Mouse (Mus musculus) embryonic facial prominence, embryonic 12.5 days (tissue): Measurements from ENCODE around the gene Gm9774. TPM values are rescaled to one million over a fixed set of nuclear protein-coding genes. Genes with fewer than 3 reads are reported as not detected.

Experiments
- polyA plus RNA-seq: library from polyadenylated mRNA; unstranded; fragments of >200 nt; fragmentation: Nextera tagmentation; extraction: Ambion mirVana; gene quantifications from 2 replicates; pipeline ENCODE4 v1.2.1, GENCODE M21; 2016

Gene Gm9774
- polyA plus RNA-seq, 1 experiment from 2014 or later, result 7.5 TPM

Other genes starting within 250 kb of the Gm9774 start
- gene Sprr2a1, start 213.6 kb downstream of the Gm9774 start, polyA plus RNA-seq, result not detected in 2 replicates
- not detected in 2 replicates for gene Sprr2a2, start 213.5 kb downstream of the Gm9774 start, polyA plus RNA-seq
- gene Sprr2a3, start 144.0 kb downstream of the Gm9774 start, polyA plus RNA-seq, result not detected in 2 replicates
- 0.61 TPM in 1 of 2 replicates, not detected in the other for gene Sprr2b, start 112.8 kb downstream of the Gm9774 start, polyA plus RNA-seq
- not detected in 2 replicates for gene Sprr2d, start 90.3 kb downstream of the Gm9774 start, polyA plus RNA-seq
- gene Sprr2e, start 77.3 kb downstream of the Gm9774 start, polyA plus RNA-seq, result not detected in 2 replicates
- gene Sprr2f, start 64.2 kb downstream of the Gm9774 start, polyA plus RNA-seq, result not detected in 2 replicates
- not detected in 2 replicates for gene Sprr2h, start 43.7 kb downstream of the Gm9774 start, polyA plus RNA-seq
- not detected in 2 replicates for gene Sprr2i, start 21.4 kb downstream of the Gm9774 start, polyA plus RNA-seq
- gene Sprr2j-ps, start 11.3 kb downstream of the Gm9774 start, polyA plus RNA-seq, result not detected in 2 replicates
- not detected in 2 replicates for gene Sprr2k, start 3.2 kb upstream of the Gm9774 start, polyA plus RNA-seq
- gene Sprr1b, start 9.4 kb upstream of the Gm9774 start, polyA plus RNA-seq, result not detected in 2 replicates
- gene Sprr3, start 29.3 kb upstream of the Gm9774 start, polyA plus RNA-seq, result not detected in 2 replicates
- gene Sprr1a, start 56.5 kb upstream of the Gm9774 start, polyA plus RNA-seq, result 0.29 and 0.55 TPM in 2 replicates
- gene Sprr4, start 71.1 kb upstream of the Gm9774 start, polyA plus RNA-seq, result not detected in 2 replicates
- not detected in 2 replicates for gene 2310046K23Rik, start 105.1 kb upstream of the Gm9774 start, polyA plus RNA-seq
- not detected in 2 replicates for gene Ivl, start 144.3 kb upstream of the Gm9774 start, polyA plus RNA-seq
- not detected in 2 replicates for gene Smcp, start 159.6 kb upstream of the Gm9774 start, polyA plus RNA-seq
- gene 2210017I01Rik, start 178.1 kb upstream of the Gm9774 start, polyA plus RNA-seq, result not detected in 2 replicates
- not detected in 2 replicates for gene Lce6a, start 192.2 kb upstream of the Gm9774 start, polyA plus RNA-seq
- gene Lce1a1, start 218.9 kb upstream of the Gm9774 start, polyA plus RNA-seq, result not detected in 2 replicates
- gene Lce1b, start 227.5 kb upstream of the Gm9774 start, polyA plus RNA-seq, result not detected in 2 replicates
- gene Lce1a2, start 240.9 kb upstream of the Gm9774 start, polyA plus RNA-seq, result not detected in 2 replicates
- not detected in 2 replicates for gene Lce1c, start 249.8 kb upstream of the Gm9774 start, polyA plus RNA-seq